Mouse (Mus musculus) telencephalon, adult 2 months (tissue): ENCODE measurements at regions not wholly inside any gene's neighbourhood (a gene's known extent, or its start where the extent isn't known, plus 50 kb on each side); places are given as distances from the start of the nearest gene placed in this dataset.

Source experiments
- DNase-seq: peaks from one replicate; pipeline ENCODE4 v3.0.0-alpha.2; 2011; ENCODE audit warnings: low read depth, low spot score

DNA sequence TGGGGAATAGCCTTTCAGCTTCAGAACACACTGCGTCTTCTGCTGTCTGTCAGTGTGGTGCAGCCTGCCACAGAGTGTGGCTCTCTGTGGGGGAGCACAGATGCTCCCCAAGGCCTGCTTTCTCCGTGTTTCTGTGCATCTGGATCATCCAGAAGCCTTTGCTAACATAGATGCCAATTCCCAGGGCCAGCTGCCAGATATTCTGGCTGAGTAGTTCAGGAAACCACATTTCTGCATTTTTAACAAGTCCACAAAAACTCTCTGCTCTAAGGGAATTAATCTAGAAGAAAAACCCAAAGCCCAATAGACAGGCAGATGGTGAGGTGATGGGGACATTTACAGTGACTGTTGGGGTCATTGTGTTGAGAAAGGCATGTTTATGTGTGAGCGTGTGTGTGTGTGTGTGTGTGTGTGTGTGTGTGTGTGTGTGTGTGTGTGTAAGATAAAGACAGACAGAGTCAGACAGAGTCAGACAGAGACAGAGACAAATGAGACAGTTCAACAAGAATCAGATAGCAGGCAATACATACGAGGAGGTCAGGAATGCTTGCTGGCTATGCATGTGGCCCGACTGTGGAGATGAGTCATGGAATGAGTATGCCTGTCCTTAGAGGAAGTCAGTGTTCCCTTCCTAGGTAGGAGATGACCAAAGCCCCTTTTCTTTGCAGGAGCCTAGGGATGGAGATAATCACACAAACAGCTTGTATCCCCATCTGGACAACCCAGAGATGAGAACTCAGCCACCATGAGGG lies 176.3 kb upstream of the Spaca1 start:
- DNase-seq = peak; percentile 73

DNA sequence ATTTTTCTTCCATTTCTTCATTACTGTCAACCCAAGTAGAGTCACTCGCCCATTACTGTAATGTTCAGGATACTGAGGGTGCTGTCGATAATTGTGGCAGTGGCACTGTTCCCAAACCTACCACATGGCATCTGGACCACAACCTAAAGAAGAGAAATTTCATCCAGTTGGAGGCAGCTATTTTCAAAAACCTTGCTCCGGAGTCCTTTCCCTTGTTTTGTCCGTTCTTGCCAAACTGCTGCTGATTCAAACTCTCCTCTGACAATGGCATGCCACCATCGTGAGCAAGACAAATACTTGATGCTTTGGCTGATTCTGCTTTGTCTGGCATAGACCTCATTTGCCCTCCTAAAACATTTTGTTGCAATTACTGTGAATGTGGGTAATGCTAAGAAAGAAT lies 176.9 kb upstream of the Spaca1 start:
- DNase-seq = no peak

DNA sequence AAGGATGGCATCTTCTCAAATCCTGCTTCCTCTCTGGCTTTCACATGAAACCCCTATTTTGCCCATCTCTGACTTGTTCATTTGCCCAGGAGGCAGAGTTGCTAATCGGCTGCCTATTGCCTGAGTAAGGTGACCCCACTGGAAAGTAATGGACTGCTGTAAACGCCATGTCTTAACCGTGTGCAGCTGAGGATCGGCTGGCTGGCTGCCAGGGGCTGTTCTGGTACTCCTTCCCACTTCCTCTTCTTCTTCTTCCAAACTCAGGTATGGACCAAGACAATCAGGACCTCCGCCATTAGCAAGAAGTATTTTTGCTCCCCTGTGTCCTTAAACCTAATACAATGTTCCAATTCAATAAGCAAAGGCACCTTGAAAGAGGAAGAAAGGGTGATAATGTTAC lies 177.6 kb upstream of the Spaca1 start:
- DNase-seq = no peak

DNA sequence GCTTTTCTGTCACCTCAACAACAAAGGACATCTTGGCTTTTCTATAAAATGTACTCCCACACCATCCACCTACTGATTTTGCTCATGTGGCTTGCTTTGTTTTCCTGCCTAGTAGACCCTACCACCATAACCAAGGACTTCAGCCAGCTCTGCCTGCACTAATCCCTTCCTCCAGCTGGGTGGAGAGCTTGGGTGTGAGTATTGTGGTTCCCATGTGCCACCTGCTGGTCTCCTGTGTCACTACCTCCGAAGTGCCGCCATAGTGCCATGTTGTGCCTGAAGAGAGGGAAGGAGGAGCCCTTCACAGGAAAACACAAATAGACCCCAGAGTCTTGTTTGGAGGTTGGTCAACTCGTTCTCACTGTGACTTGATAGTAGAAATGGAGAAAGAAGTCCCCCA lies 181.3 kb upstream of the Spaca1 start:
- no peak for DNase-seq

DNA sequence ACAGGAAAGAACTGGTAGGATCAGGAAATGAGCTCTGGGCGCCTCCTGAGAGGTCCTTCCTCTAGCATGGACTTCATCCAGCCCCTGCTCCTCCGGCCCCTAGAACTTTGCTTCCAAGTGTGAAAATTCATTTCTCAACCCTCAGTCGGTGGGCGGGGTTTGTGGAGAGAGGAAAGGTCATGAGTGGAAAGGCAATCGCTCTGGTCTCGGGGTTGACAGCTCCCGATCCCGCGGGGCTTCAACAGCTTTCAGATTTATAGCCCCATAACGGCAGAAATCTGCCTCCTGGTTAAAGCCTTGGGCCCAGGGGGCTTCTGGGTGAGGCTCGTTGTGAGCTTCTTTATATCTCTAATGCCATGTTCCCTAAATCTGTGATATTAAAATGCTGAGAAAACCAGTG lies 184.2 kb upstream of the Spaca1 start:
- DNase-seq = no peak

DNA sequence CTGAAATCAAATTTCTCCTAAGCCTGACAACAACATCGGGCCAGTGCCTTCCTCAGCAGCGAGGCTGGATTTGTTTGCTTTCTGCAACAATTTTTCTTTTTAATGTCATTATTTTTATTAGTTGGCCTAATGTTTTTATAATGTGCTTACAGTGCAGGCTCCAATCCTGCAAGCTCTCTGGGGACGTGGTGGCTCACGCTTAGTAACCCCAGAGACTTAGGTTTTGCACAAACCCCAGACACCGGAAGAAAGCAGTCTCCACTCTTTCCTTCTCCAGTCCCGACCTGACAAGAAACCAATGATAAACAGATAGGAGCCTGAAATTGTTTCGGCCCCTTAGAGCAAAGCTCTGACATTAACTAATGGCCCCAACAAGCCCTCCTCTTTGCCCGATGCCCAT lies 184.7 kb upstream of the Spaca1 start:
- no peak for DNase-seq

DNA sequence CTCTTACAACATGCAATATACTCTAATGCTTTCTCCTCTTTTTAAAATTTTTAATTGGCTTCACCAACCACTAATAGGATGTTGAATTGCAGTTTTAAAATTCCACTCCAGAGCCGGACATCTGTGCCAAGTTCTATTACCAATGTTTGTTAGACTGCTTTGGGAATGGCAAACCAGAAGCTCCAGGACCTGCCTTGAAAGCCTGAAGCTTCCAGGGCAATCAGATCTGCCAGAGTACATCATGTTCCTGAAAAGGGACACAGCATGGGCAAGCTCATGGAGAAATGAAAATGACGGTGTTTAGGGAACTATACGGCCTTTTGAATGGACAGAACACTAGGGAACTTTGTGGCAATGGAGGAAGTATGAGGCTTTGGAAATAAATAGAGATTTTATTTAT lies 187.8 kb upstream of the Spaca1 start:
- DNase-seq = no peak

DNA sequence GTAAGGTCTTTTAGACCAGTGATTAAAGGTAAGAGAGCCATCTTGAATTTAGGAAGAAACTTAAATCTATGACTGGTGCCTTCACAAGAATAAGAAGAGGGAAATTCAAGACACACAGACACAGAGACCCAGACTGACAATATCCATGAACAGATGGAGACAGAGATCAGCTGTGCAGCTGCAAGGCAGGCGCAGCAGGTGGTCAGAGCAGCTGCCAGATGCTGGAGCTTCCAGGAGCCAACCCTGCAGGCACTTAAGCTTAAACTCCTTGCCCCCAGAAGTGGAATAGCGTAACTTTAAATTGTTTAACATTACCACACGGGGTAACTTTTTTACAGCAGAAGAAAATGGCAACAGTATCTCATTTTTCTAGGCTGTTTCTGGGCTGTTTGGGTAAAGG lies 189.6 kb upstream of the Spaca1 start:
- no peak for DNase-seq

DNA sequence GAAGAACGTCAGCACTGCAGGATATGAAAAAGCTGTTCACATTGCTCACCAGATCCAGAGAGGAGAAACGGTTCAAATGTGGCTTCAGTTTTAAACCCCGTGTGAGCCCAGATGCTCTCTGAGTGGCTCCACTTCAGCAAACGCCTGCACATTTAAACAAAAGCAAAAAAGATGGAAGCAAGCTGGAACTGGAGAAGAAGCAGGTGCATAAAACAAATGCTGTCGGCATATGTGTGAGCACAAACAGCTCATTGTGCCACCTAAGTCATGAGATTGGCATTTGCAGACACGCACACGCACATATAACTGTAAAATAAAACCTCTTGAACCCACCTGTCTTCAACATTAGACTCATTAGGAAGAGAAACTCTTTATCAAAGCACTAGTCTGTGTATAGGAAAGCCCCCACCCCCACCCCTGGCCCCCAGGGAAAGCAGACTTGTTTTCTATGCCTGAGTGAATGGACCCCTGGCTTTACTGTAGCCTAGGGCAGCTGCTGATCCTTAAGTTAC lies 191.1 kb upstream of the Spaca1 start:
- DNase-seq = no peak

DNA sequence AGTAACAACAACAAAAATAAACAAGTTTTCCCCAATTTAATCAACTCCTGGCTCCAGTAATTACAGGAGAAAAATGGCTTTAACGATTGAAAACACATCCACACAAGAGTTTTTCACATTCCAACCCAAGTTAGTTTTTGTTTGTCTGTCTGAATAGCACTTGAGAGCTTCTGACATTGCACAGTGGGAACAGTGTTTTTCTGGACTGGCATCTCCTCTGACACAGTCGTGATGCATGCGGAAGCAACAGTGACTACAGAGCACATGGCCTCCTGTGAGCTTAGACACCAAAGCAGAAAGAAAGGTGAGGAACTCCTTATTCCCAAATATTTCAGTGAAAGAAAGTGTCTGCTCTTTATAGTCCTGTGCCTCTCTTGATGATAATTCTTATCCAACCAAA lies 191.7 kb upstream of the Spaca1 start:
- no peak for DNase-seq

DNA sequence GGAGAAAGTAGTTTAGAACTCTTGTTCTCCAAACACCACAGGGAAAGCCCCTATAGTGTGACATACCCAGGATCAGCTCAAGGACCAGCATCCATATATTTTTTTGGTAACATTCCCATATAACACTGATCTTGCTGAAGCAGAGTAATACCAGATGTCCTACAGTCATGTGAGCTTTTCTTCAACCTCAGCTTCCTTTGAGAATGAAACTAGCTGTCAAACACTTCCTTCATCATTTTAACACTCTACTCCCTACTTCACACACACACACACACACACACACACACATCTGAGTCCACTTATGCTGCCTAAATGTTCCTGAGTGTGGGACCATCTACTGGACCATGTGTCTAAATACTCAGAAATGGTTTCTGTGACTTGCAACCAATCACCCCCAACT lies 209.5 kb upstream of the Spaca1 start:
- no peak for DNase-seq

DNA sequence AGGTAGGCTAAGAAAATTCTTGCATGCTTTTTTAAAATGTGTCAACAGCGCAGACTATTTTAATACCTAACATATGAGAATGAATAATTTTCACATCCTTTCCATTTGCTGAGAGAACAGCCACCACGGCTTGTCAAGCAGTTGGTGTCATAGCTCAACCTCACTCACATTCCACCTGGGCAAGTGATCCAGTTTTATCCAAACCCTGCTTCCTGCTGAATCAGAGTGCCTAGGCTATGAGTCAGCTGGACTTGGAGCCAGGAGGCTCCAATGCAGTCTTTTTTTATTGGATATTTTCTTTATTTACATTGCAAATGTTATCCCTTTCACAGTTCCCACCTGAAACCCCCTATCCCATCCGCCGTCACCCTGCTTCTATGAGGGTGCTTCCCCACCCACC lies 210.5 kb upstream of the Spaca1 start:
- no peak for DNase-seq

DNA sequence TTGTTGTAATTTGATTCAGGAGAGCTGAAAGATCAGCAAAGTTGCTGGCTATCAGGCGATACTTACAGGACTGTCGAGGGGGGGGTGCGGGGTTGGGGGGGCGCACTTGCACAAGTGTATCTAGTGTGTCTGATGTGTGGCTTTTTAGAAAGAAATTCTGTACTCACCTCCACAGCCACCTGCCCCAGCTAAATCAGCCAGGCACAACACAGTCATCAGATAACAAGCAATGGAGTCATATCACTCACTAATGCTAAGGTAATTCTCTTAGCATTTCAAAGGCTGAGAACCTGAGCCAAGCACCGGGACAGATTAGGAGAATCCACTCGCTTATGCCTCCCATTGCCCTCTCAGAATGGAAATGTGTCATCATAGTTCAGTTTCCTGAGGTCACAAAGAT lies 211.8 kb upstream of the Spaca1 start:
- DNase-seq = no peak

DNA sequence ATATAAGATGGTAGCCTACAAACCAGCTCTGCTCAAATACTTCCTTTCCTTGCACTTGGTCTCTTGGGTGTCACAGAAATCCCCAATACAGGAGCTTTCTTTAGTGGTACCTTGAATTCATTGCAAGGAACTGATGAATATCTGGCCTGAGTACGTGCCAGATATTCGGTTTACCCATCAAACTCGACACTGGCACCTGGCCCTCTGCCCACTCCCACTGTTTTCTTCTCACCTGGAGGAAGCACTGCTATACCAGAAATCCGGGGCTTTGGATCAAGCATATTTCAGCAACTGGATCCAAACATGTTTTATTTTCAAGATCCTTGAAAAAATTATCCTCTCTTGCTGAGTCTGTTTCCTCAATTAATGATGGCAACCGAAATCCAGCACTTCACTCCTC lies 214.4 kb upstream of the Spaca1 start:
- DNase-seq = no peak

DNA sequence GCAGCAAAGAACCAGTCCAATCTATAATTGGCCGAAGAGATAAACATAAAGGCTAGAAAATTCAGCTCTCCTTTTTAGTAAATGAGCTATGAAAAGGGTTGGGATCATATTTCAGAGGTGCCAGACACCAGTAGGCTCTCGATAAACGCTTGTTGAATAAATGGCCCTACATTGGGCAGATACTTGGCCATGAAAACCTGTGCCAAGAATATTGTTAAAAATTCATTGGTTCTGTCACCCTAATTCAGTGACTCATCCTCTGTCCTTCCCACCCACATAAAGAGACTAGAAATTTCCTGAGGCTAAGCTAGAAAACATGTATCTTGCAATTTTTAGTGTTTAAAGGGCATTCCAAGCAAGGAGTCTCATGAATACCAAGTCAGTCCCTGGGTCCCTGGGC lies 224.3 kb upstream of the Spaca1 start:
- DNase-seq = peak; percentile 50

DNA sequence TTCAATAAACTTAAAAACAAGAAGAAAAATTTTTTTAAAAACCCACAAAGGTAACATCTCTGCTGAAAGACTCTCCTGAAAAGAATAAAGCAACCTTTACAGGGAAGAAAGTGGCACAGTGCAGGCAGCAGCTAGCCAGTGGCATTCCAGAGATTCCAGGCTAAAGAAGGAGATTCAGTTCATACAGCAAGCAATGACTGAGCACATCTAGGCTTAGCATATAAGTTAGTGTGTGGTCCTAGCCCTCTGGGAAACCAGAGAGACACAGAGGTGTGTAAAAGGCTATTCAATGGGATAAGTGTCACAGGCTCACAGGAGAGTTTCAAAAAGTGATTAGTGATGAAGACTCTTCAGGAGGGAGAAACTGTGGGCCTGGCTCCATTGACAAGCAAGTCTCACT lies 225.4 kb upstream of the Spaca1 start:
- no peak for DNase-seq

DNA sequence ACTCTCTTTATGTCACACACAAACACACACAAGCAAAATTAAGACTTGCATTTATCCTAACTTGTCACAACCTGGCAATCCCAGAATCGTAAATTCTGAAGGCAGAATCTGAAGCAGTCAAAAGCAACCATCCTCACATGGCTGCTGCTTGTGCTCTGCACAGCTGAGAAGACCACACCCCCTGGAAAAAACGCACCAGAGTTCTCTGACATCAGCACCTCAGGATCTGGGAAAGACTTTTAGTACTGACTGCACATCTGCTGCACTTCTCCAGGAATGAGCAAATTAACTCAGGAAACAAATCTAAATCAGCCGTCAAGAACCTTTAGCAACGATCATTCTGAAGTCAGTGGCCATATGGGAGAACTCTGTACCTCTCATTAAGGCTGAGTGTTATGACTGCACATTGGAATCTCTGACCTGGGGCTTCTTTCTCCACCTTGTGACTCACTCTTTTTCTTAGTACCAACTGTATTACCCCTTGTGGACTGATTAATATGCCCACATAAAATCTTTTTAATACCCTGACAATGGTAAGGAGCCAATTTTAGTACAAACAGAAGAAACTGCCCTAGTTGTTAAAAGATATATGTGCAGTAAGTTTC lies 248.1 kb upstream of the Akirin2 start:
- no peak for DNase-seq

DNA sequence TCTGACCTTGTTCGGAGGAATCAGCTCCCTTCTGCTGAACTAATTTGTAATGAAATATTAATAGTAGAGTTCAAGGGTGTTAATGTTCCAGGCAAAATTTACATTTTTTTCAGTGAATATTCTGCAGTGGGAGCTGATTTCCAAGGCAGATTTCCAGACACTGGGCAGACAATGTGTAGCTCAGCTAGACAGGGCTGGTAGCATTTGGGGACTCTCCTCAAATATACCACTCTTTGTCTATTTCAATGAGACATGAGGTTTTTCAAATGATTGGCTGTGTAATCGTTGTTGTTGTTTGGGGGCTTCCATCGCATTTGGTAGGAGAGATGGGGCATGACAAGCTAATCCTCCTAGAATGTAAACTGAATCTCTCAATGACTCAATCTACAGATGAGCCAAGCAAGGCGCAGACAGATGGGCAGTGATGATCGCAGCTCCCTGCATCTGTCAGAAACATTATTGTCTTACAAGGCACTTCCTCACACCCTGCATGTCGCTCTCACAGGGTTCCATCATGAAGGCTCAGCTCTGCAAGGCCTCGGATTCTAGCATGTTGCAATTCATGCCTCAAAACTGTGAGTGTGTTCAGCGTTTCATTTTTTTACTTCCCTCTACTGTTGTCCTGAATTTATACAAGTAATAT lies 241.7 kb upstream of the Akirin2 start:
- DNase-seq = no peak

DNA sequence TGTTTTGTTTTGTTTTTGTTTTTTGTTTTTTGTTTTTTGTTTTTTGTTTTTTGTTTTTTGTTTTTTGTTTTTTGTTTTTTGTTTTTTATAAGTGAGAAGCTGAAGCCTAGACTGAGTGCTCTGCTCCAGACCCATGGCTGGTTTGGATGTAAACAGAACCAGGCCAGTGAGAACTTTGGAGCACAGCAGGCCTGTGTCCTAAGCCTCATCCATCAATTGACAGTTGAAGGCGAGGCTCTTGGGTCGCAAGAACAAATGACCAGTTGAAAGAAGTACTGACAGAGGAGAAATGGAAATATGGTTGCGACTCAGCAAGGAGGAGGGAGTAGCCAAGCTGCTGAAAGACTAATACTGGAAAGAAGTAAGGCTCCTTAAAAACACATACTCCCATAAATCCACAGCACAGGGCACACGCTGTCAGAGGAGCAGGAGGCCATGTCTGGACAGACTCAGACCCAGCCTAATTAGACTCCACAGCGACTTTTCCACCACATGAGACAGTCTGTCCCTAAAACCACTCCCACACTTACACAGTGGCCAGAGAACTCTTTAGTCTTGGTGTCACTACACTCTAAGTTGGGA lies 240.6 kb upstream of the Akirin2 start:
- DNase-seq = no peak

DNA sequence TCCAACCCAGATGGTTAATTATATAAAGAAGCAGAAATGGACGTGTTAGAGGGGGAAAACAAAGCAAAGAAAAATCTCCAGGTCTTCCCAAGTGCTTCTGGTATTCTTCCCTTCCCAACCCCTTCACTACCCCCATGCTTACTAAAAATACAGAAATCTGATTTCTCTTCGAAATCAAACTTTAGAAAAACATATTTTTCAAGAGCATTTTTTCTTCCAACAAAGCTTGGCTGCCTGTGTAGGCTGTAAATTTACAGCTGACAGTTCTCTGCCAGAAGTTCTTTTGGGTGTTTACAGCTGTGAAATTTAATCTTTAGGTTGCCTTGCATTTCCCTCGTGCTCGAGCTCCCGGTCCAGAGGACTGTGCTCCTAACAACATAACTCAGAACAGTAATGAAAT lies 234.9 kb upstream of the Akirin2 start:
- peak; percentile 77 for DNase-seq

DNA sequence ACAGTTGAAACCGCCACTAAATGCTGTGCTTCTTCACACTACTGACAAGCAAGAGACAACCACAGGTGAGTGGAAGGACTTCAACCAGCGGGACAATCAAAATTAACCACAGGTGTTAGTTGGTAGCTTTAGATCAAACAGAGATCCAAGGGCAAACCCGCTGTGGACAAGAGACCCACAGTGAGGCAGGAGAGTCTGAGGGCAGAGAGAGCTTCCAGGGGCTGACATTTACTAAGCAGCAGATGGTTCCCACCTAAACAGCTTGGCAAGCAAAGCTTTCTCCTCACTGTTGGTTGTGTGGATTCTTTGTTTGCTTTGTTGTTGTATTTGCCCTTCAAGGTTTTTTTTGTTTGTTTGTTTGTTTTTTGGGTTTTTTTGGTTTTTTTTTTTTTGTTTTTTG lies 227.9 kb upstream of the Akirin2 start:
- DNase-seq = no peak

DNA sequence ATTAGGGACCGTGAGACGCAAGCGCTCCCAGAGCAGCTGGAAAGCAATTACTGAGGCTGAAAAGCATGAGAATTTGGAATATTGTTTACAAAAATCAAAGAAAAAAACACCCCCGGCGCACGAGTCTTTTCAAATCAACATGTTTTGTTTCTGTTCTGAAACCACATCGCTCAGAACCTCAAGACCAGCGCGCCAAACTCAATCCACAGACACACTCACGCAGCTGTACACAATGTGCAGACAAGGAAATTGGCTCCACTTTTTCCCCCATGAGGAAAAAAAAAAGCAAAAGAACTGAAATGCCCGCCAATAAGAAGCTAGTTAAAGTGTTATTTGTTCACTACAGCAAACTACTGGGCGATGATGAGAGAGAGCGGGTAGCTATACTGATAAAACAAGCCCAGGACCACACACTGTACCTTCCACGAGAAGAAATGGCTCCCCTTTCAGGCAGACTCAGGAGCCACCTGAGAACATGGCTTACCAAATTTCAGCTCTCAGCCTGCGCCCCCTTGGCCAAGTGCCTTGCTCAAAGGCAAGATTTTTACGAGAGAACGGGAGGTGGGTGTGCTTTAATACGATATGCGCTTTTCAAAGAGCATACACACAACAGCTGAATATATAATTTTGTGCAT lies 222.5 kb upstream of the Akirin2 start:
- no peak for DNase-seq
